Mouse (Mus musculus) T-helper 17 cell (primary cell): Measurements from ENCODE around the gene Oaz1.

ENCODE experiments used
- in situ Hi-C, 2 experiments: fragments of 300-600 bp; cut with MboI, MseI; formaldehyde crosslinking; loops; 1 replicate in 1 of 2; 2 replicates in 1 of 2; pipeline ENCODE4 v1.15.1; 2025; ENCODE audit warnings: high pct_unique_total_duplicates in 2 of 2

Oaz1 gene

GRCm38 (mm10) chr10:80826151-80827062 is at the start of gene Oaz1:
TSS of gene Oaz1 (plus strand) at chr10:80826656.
- in situ Hi-C loops = no loop called here

- in situ Hi-C loops = no loop called here
Measured at GRCm38 (mm10) chr10:80777123-80777522, 49.3 kb upstream of the Oaz1 start.

- in situ Hi-C loops = no loop called here
Measured at GRCm38 (mm10) chr10:80779565-80779964, 46.9 kb upstream of the Oaz1 start.

- in situ Hi-C loops = no loop called here
Measured at GRCm38 (mm10) chr10:80784302-80784701, 42.2 kb upstream of the Oaz1 start.

GRCm38 (mm10) chr10:80784871-80785270 is 41.6 kb upstream of the Oaz1 start:
- in situ Hi-C loops = loop anchor here in 1 of 2 experiments (5.0 kb wide), 1 partner anchor 73 kb away; no protein-coding TSS in a partner anchor

- in situ Hi-C loops = loop anchor here in 1 of 2 experiments (5.0 kb wide), 1 partner anchor 74 kb away; no protein-coding TSS in a partner anchor
Measured at GRCm38 (mm10) chr10:80785963-80786362, 40.5 kb upstream of the Oaz1 start.

GRCm38 (mm10) chr10:80787517-80787916 is 38.9 kb upstream of the Oaz1 start:
- in situ Hi-C loops = loop anchor here in 1 of 2 experiments (5.0 kb wide), 1 partner anchor 75 kb away; no protein-coding TSS in a partner anchor

- in situ Hi-C loops = no loop called here
Measured at GRCm38 (mm10) chr10:80790761-80791404, 35.6 kb upstream of the Oaz1 start.

GRCm38 (mm10) chr10:80791476-80792174 is 34.8 kb upstream of the Oaz1 start:
- in situ Hi-C loops = no loop called here

- in situ Hi-C loops = no loop called here
Measured at GRCm38 (mm10) chr10:80792175-80793032, 34.1 kb upstream of the Oaz1 start.

- in situ Hi-C loops = no loop called here
Measured at GRCm38 (mm10) chr10:80793033-80793784, 33.2 kb upstream of the Oaz1 start.

- in situ Hi-C loops = no loop called here
Measured at GRCm38 (mm10) chr10:80793803-80794202, 32.7 kb upstream of the Oaz1 start.

- in situ Hi-C loops = no loop called here
Measured at GRCm38 (mm10) chr10:80794750-80795149, 31.7 kb upstream of the Oaz1 start.

GRCm38 (mm10) chr10:80796307-80796848 is 30.1 kb upstream of the Oaz1 start:
- in situ Hi-C loops = no loop called here

- in situ Hi-C loops = no loop called here
Measured at GRCm38 (mm10) chr10:80797186-80798149, 29.0 kb upstream of the Oaz1 start.

GRCm38 (mm10) chr10:80798150-80799006 is 28.1 kb upstream of the Oaz1 start, which contains the start of the genes Sf3a2 and Plekhj1:
TSS of gene Sf3a2 (plus strand) at chr10:80798198.
TSS of gene Plekhj1 (minus strand) at chr10:80798626.
- in situ Hi-C loops = no loop called here

- in situ Hi-C loops = no loop called here
Measured at GRCm38 (mm10) chr10:80799070-80799566, 27.3 kb upstream of the Oaz1 start.
